Mouse (Mus musculus): ENCODE measurements around the gene Mcat. TPM values are rescaled to one million over a fixed set of nuclear protein-coding genes. Genes with fewer than 3 reads are reported as not detected.

Mcat gene
- polyA plus RNA-seq, 1 experiment = 11.0 TPM

- Histone ChIP-seq H3K4me3 (replicated peaks; ENCODE audit: control insufficient read depth, low read depth, low read length) (no peak overlapping the region), H3K27ac (ENCODE audit: control insufficient read depth, insufficient read depth, low read depth, low read length, poor library complexity) (no peak overlapping the region), H3K4me1 (ENCODE audit: control insufficient read depth, insufficient read depth, low read length) (peaks cover 4% of the 10 kb centered on the region)
- TF ChIP-seq POLR2A (IDR thresholded peaks at IDR 0.05; ENCODE audit: borderline replicate concordance, control insufficient read depth, low read depth, low read length) (no peak), CTCF (IDR thresholded peaks at IDR 0.05; ENCODE audit: control insufficient read depth, insufficient read depth, low read length) (no peak)
- WGBS = 82% methylated on average over 4 of the region's 4 CpGs
These were observed 33.2 kb upstream of the Mcat start for GRCm38 (mm10) chr15:83596833-83597232.

DNA sequence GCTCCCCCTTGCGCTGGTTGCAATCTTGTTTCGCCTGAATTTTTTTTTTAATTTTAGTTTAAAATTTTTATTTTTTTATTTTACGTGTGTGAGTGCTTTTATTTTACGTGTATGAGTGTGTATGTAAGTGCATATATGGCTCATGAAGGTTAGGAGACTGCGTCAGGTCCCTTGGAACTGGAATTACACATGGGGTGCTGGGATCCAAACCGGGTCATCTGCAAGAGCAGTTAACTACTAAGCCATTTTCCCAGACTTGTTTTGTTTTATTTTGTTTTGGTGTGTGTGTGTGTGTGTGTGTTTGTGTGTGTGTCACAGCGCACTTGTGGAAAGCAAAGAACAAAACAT is 31.8 kb upstream of the Mcat start:
- WGBS = 30% methylated on average over 7 of the region's 7 CpGs
- Histone ChIP-seq H3K4me3 (replicated peaks; ENCODE audit: control insufficient read depth, low read depth, low read length) (peak overlapping the region; percentile 95), H3K4me1 (ENCODE audit: control insufficient read depth, insufficient read depth, low read length) (no peaks in the 10 kb centered on the region), H3K27ac (ENCODE audit: control insufficient read depth, insufficient read depth, low read depth, low read length, poor library complexity) (no peak overlapping the region)
- TF ChIP-seq CTCF (IDR thresholded peaks at IDR 0.05; ENCODE audit: control insufficient read depth, insufficient read depth, low read length) = no peak
- no peak for TF ChIP-seq POLR2A (IDR thresholded peaks at IDR 0.05; ENCODE audit: borderline replicate concordance, control insufficient read depth, low read depth, low read length)

DNA sequence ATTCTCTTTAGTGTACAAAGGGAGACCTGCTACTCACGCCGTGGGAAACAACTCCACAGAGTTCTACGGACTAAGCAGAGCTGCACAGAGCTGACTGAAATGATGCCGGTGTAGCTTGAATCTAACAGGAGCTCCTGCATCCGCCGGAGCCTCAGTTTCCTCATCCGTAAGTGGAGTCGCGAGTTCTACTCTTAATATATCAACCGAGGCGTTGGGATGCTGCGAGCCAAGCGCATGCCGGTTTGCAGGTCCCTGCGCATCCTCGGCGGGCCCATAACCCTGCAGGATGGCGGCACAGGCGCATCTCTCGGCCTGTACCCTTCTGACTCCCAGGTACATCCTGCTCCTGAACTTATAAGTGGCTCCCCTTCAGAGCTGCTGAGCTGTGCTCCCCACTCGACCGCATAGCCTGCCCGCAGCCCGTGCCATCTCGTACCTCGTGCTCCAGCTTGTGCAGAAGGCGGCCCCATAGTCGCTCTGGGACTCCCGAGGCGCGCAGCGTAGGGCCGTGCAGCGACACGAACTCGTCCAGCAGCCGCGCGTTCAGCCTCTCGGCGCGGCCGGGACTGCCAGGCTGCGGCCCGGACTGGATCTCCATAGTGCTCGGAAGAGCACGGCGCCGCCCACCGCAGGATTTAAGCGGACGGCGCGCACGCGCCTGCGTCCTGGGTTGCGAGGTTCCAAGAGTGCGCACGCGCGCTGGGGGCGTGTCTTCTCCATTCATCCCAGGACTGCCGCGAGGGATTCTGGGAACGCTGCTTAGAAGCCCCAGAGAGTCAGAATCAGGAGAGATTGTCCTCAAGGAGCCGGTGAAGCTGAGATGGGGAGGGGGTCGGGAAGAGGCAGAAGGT is 31.2 kb upstream of the Mcat start, which contains the start of gene Ttll12:
Gene Ttll12 (minus strand): TSS at position 645 of the 851 bp plus-strand sequence.
- Histone ChIP-seq H3K4me1 (ENCODE audit: control insufficient read depth, insufficient read depth, low read length) (no peaks in the 10 kb centered on the region), H3K27ac (ENCODE audit: control insufficient read depth, insufficient read depth, low read depth, low read length, poor library complexity) (peak within 1 kb of the TSS; percentile 99), H3K4me3 (replicated peaks; ENCODE audit: control insufficient read depth, low read depth, low read length) (peak within 1 kb of the TSS; percentile 95)
- WGBS = under 1% methylated on average over 68 of the region's 68 CpGs
- TF ChIP-seq CTCF (IDR thresholded peaks at IDR 0.05; ENCODE audit: control insufficient read depth, insufficient read depth, low read length) (no peak), POLR2A (IDR thresholded peaks at IDR 0.05; ENCODE audit: borderline replicate concordance, control insufficient read depth, low read depth, low read length) (peak; percentile 83; the same call in 1 of the 2 replicates)

GRCm38 (mm10) chr15:83593702-83594512 is 30.3 kb upstream of the Mcat start:
- 29% methylated on average over 19 of the region's 19 CpGs for WGBS
- Histone ChIP-seq H3K4me3 (replicated peaks; ENCODE audit: control insufficient read depth, low read depth, low read length) (peak overlapping the region; percentile 95), H3K27ac (ENCODE audit: control insufficient read depth, insufficient read depth, low read depth, low read length, poor library complexity) (peak overlapping the region; percentile 99), H3K4me1 (ENCODE audit: control insufficient read depth, insufficient read depth, low read length) (no peaks in the 10 kb centered on the region)
- TF ChIP-seq CTCF (IDR thresholded peaks at IDR 0.05; ENCODE audit: control insufficient read depth, insufficient read depth, low read length) = no peak
- TF ChIP-seq POLR2A (IDR thresholded peaks at IDR 0.05; ENCODE audit: borderline replicate concordance, control insufficient read depth, low read depth, low read length) = no peak

DNA sequence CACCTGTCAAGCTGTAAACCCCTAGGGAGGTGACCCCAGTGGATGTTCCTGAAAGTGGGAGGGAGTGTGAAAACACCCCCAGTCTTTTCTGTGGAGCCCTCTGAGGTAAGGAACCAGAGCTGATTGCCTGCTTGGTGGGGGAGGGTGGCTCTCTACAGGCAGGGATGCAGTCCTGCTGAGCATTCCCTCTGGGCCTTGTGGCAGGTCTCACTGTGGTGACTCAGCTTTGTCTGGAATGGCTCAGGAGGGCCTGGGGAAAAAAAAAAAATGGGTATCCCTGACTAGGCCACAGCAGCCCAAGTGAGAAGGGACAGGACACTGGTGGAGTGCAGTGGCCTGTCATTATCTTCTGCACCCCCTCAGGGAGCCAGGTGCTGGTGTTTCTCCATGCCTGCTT is 29.6 kb upstream of the Mcat start:
- Histone ChIP-seq H3K27ac (ENCODE audit: control insufficient read depth, insufficient read depth, low read depth, low read length, poor library complexity) (peak overlapping the region; percentile 99), H3K4me3 (replicated peaks; ENCODE audit: control insufficient read depth, low read depth, low read length) (peak overlapping the region; percentile 95), H3K4me1 (ENCODE audit: control insufficient read depth, insufficient read depth, low read length) (no peaks in the 10 kb centered on the region)
- no peak for TF ChIP-seq CTCF (IDR thresholded peaks at IDR 0.05; ENCODE audit: control insufficient read depth, insufficient read depth, low read length)
- TF ChIP-seq POLR2A (IDR thresholded peaks at IDR 0.05; ENCODE audit: borderline replicate concordance, control insufficient read depth, low read depth, low read length) = no peak

- Histone ChIP-seq H3K4me1 (ENCODE audit: control insufficient read depth, insufficient read depth, low read length) (no peaks in the 10 kb centered on the region), H3K27ac (ENCODE audit: control insufficient read depth, insufficient read depth, low read depth, low read length, poor library complexity) (peak overlapping the region; percentile 99)
- 61% methylated on average over 8 of the region's 8 CpGs for WGBS
These were observed 28.9 kb upstream of the Mcat start for GRCm38 (mm10) chr15:83592260-83593188.

DNA sequence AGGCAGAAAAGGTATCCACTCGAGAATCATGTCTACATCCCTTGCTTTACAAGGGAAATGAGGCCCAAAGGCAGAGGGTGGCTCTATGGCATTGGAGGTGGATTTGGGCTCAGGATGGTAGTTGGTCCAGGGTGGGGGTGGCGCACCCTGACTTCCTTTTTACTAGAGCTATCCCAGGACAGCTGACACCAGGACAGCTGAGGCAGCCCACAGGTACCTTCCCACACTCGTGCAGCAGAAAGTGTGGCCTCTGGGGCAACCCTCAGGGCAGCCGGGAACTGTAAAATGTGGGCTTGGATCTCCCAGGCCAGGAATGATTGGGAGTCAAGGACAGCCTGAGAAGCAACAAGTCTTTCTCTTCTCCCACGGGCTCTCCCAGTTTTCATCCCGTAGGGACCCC is 28.2 kb upstream of the Mcat start:
- Histone ChIP-seq H3K4me3 (replicated peaks; ENCODE audit: control insufficient read depth, low read depth, low read length) (no peak overlapping the region), H3K27ac (ENCODE audit: control insufficient read depth, insufficient read depth, low read depth, low read length, poor library complexity) (peak overlapping the region; percentile 99), H3K4me1 (ENCODE audit: control insufficient read depth, insufficient read depth, low read length) (no peaks in the 10 kb centered on the region)
- WGBS = 78% methylated on average over 6 of the region's 6 CpGs
- TF ChIP-seq CTCF (IDR thresholded peaks at IDR 0.05; ENCODE audit: control insufficient read depth, insufficient read depth, low read length) (no peak), POLR2A (IDR thresholded peaks at IDR 0.05; ENCODE audit: borderline replicate concordance, control insufficient read depth, low read depth, low read length) (no peak)

More at GRCm38 (mm10) chr15:83592260-83593188, 28.9 kb upstream of the Mcat start:
- peak overlapping the region; percentile 95 for H3K4me3 ChIP-seq (replicated peaks; ENCODE audit: control insufficient read depth, low read depth, low read length)
- TF ChIP-seq CTCF (IDR thresholded peaks at IDR 0.05; ENCODE audit: control insufficient read depth, insufficient read depth, low read length) (no peak), POLR2A (IDR thresholded peaks at IDR 0.05; ENCODE audit: borderline replicate concordance, control insufficient read depth, low read depth, low read length) (0 out of 2 replicates have a peak, but pooled peaks have one; percentile 22)

Measured in bone marrow, adult 2 months (tissue).